Mouse (Mus musculus): ENCODE data around the gene Dnah2. TPM values are rescaled to one million over a fixed set of nuclear protein-coding genes. Genes with fewer than 3 reads are reported as not detected.

The Dnah2 gene
- polyA plus RNA-seq, 1 experiment: 0.14 TPM

- H3K4me3 ChIP-seq (ENCODE audit: insufficient read depth, poor library complexity, severe bottlenecking): no peak overlapping the region
- H3K79me2 ChIP-seq (ENCODE audit: control insufficient read depth, insufficient read depth): no peaks in the 10 kb centered on the region
- TF ChIP-seq MYOG (IDR thresholded peaks at IDR 0.05; ENCODE audit: control insufficient read depth, extremely low read depth, insufficient read length) (no peak), USF1 (IDR thresholded peaks at IDR 0.05; ENCODE audit: low read depth) (no peak), FOSL1 (IDR thresholded peaks at IDR 0.05; ENCODE audit: insufficient read depth, low read length, poor library complexity, severe bottlenecking) (no peak), CTCF (IDR thresholded peaks at IDR 0.05; ENCODE audit: control insufficient read depth, insufficient read depth, insufficient read length) (no peak)
These were observed 21.5 kb downstream of the Dnah2 start for GRCm38 (mm10) chr11:69527098-69528030.

DNA sequence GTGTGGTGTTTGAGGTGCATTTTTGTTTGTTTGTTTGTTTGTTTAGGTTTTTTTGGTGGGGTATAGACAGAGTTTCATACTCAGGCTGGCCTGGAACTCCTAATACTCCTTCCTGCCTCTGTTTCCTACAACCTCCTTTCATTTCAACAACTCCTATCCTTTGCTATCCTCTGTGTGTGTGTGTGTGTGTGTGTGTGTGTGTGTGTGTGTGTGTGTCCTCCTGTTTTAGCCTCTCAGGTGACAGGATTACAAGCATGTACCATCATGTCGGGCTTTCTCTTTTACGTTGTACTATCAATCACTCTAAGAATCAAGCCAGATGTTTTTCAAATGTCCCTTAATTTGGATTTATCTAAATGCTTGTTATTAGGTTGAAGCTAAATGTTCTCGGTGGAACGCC, 22.3 kb downstream of the Dnah2 start:
- H3K4me3 ChIP-seq (ENCODE audit: insufficient read depth, poor library complexity, severe bottlenecking): no peak overlapping the region
- TF ChIP-seq CEBPB (IDR thresholded peaks at IDR 0.05; ENCODE audit: low read depth): no peak

More at GRCm38 (mm10) chr11:69527098-69528030, 21.5 kb downstream of the Dnah2 start:
- no peaks in the 10 kb centered on the region for H3K36me3 ChIP-seq (ENCODE audit: control insufficient read depth, insufficient read depth)
- peaks cover 7% of the 10 kb centered on the region for H3K27me3 ChIP-seq (ENCODE audit: control insufficient read depth, insufficient read depth, insufficient read length)
- H3K79me3 ChIP-seq (ENCODE audit: low read depth): no peaks in the 10 kb centered on the region
- no peak overlapping the region for H3ac ChIP-seq (ENCODE audit: control insufficient read depth, insufficient read length, low read depth)

DNA sequence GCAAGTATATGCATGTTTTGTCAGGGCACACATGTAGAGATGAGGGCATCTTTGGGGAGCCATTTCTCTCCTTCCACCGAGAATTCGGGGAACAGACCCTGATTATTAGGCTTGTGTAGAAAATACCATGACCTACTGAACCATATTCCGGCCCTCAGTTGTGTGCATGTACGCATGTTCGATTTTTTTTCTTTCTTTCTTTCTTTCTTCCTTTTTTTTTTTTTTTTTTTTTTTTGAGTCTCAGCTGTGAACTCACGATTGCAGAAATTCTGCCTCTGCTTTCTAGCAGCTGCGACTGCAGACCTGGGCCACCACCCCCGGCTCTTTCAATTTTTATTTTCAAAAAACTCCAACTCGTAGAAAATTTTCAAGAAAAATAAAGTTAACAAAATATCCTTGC, 23.2 kb downstream of the Dnah2 start:
- peaks cover 7% of the 10 kb centered on the region for H3K27me3 ChIP-seq (ENCODE audit: control insufficient read depth, insufficient read depth, insufficient read length)
- no peak overlapping the region for H3K4me3 ChIP-seq (ENCODE audit: insufficient read depth, poor library complexity, severe bottlenecking)
- TF ChIP-seq MYOD1 (IDR thresholded peaks at IDR 0.05; ENCODE audit: control insufficient read depth, insufficient read length, low read depth): no peak
- no peaks in the 10 kb centered on the region for H3K79me2 ChIP-seq (ENCODE audit: control insufficient read depth, insufficient read depth)
- H3K36me3 ChIP-seq (ENCODE audit: control insufficient read depth, insufficient read depth): no peaks in the 10 kb centered on the region
- no peaks in the 10 kb centered on the region for H3K79me3 ChIP-seq (ENCODE audit: low read depth)
- H3ac ChIP-seq (ENCODE audit: control insufficient read depth, insufficient read length, low read depth): no peak overlapping the region

More for the DNA sequence above, 22.3 kb downstream of the Dnah2 start:
- Histone ChIP-seq H3K36me3 (ENCODE audit: control insufficient read depth, insufficient read depth) (no peaks in the 10 kb centered on the region), H3K79me2 (ENCODE audit: control insufficient read depth, insufficient read depth) (no peaks in the 10 kb centered on the region), H3ac (ENCODE audit: control insufficient read depth, insufficient read length, low read depth) (no peak overlapping the region), H3K79me3 (ENCODE audit: low read depth) (no peaks in the 10 kb centered on the region), H3K27me3 (ENCODE audit: control insufficient read depth, insufficient read depth, insufficient read length) (peaks cover 7% of the 10 kb centered on the region)

DNA sequence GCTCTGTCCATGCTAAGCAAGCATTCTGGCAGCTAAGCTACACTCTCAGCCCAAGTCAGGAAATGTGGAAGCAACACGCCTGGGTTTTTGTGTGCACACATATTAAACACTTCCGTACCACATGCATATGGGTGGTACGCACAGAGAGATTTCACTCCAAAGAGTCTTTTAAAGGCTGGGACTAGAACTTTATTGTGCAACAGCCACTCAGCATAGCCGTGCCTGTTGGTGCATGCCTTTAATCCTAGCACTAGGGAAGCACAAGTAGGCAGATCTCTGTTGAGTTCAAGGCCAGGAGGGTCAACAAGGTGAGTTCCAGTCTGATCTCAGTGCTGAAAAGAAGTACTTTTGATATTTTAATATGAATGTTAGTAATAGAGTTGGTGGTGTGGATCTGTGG, 25.3 kb downstream of the Dnah2 start:
- Histone ChIP-seq H3K4me3 (ENCODE audit: insufficient read depth, poor library complexity, severe bottlenecking) (no peak overlapping the region), H3ac (ENCODE audit: control insufficient read depth, insufficient read length, low read depth) (no peak overlapping the region), H3K79me2 (ENCODE audit: control insufficient read depth, insufficient read depth) (no peaks in the 10 kb centered on the region), H3K79me3 (ENCODE audit: low read depth) (no peaks in the 10 kb centered on the region), H3K27me3 (ENCODE audit: control insufficient read depth, insufficient read depth, insufficient read length) (no peaks in the 10 kb centered on the region), H3K36me3 (ENCODE audit: control insufficient read depth, insufficient read depth) (no peaks in the 10 kb centered on the region)
- TF ChIP-seq MYOG (IDR thresholded peaks at IDR 0.05; ENCODE audit: control insufficient read depth, extremely low read depth, insufficient read length): no peak

- Histone ChIP-seq H3K79me3 (ENCODE audit: low read depth) (no peaks in the 10 kb centered on the region), H3K4me3 (ENCODE audit: insufficient read depth, poor library complexity, severe bottlenecking) (no peak overlapping the region), H3ac (ENCODE audit: control insufficient read depth, insufficient read length, low read depth) (no peak overlapping the region), H3K36me3 (ENCODE audit: control insufficient read depth, insufficient read depth) (no peaks in the 10 kb centered on the region), H3K79me2 (ENCODE audit: control insufficient read depth, insufficient read depth) (no peaks in the 10 kb centered on the region), H3K27me3 (ENCODE audit: control insufficient read depth, insufficient read depth, insufficient read length) (peaks cover 6% of the 10 kb centered on the region)
- no peak for TF ChIP-seq CEBPB (IDR thresholded peaks at IDR 0.05; ENCODE audit: low read depth)
- TF ChIP-seq FOSL1 (IDR thresholded peaks at IDR 0.05; ENCODE audit: insufficient read depth, low read length, poor library complexity, severe bottlenecking): no peak
- no peak for TF ChIP-seq MYOD1 (IDR thresholded peaks at IDR 0.05; ENCODE audit: control insufficient read depth, insufficient read length, low read depth)
- no peak for TF ChIP-seq CTCF (IDR thresholded peaks at IDR 0.05; ENCODE audit: control insufficient read depth, insufficient read depth, insufficient read length)
- no peak for TF ChIP-seq USF1 (IDR thresholded peaks at IDR 0.05; ENCODE audit: low read depth)
- no peak for TF ChIP-seq MAX (IDR thresholded peaks at IDR 0.05)
- TF ChIP-seq MYOG (IDR thresholded peaks at IDR 0.05; ENCODE audit: control insufficient read depth, extremely low read depth, insufficient read length): no peak
These were observed 27.3 kb downstream of the Dnah2 start for GRCm38 (mm10) chr11:69521526-69522149.

DNA sequence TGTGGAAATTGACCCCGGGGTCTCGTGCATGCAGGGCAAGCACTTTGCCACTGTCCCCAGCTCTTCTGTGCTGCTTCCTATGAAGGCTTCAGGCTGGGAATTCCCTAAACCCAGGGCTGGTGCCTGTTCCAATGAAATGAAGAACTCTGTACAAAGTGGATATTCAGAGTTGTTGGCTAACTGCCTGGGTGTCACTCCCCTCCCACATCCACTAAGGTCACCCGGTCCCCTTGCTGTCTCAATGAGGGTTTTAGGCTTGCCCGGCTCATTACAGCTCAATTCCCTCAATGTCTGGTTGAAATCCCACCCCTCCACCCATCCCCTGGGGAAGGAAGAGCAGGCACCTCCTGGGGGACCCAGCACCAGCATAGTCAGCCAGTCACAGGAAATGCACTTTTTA, 28.9 kb downstream of the Dnah2 start:
- TF ChIP-seq CEBPB (IDR thresholded peaks at IDR 0.05; ENCODE audit: low read depth): no peak
- no peak for TF ChIP-seq FOSL1 (IDR thresholded peaks at IDR 0.05; ENCODE audit: insufficient read depth, low read length, poor library complexity, severe bottlenecking)
- TF ChIP-seq CTCF (IDR thresholded peaks at IDR 0.05; ENCODE audit: control insufficient read depth, insufficient read depth, insufficient read length): no peak
- TF ChIP-seq MYOD1 (IDR thresholded peaks at IDR 0.05; ENCODE audit: control insufficient read depth, insufficient read length, low read depth): no peak
- TF ChIP-seq MYOG (IDR thresholded peaks at IDR 0.05; ENCODE audit: control insufficient read depth, extremely low read depth, insufficient read length): no peak
- TF ChIP-seq MAX (IDR thresholded peaks at IDR 0.05): no peak
- no peak for TF ChIP-seq USF1 (IDR thresholded peaks at IDR 0.05; ENCODE audit: low read depth)
- H3K79me2 ChIP-seq (ENCODE audit: control insufficient read depth, insufficient read depth): no peaks in the 10 kb centered on the region
- no peak overlapping the region for H3ac ChIP-seq (ENCODE audit: control insufficient read depth, insufficient read length, low read depth)
- H3K79me3 ChIP-seq (ENCODE audit: low read depth): no peaks in the 10 kb centered on the region
- peaks cover 21% of the 10 kb centered on the region for H3K27me3 ChIP-seq (ENCODE audit: control insufficient read depth, insufficient read depth, insufficient read length)
- no peak overlapping the region for H3K4me3 ChIP-seq (ENCODE audit: insufficient read depth, poor library complexity, severe bottlenecking)
- H3K36me3 ChIP-seq (ENCODE audit: control insufficient read depth, insufficient read depth): no peaks in the 10 kb centered on the region

All from C2C12 (cell line).